Mouse (Mus musculus): Measurements from ENCODE around the gene Shroom3. TPM values are rescaled to one million over a fixed set of nuclear protein-coding genes. Genes with fewer than 3 reads are reported as not detected.

Gene Shroom3
- polyA plus RNA-seq, 1 experiment, result 4.4 TPM

- no peak for DNase-seq
- Histone ChIP-seq H3K4me1 (ENCODE audit: control insufficient read depth, insufficient read depth, low read length) (no peaks in the 10 kb centered on the region), H3K4me3 (replicated peaks; ENCODE audit: insufficient read depth, low read depth, low read length) (no peak overlapping the region), H3K27me3 (ENCODE audit: control insufficient read depth, insufficient read depth, low read length) (no peaks in the 10 kb centered on the region), H3K27ac (ENCODE audit: insufficient read depth, low read length) (no peak overlapping the region)
- 91% methylated on average over 2 of the region's 2 CpGs for WGBS
- TF ChIP-seq POLR2A (IDR thresholded peaks at IDR 0.05; ENCODE audit: borderline replicate concordance, insufficient read depth, low read length) (no peak), CTCF (IDR thresholded peaks at IDR 0.05; ENCODE audit: borderline replicate concordance, insufficient read depth, low read depth, low read length) (no peak)
Measured at GRCm38 (mm10) chr5:93002615-93003014, 319.4 kb downstream of the Shroom3 start.

- WGBS, result 24% methylated on average over 20 of the region's 20 CpGs
- H3K27me3 ChIP-seq (ENCODE audit: control insufficient read depth, insufficient read depth, low read length), result no peaks in the 10 kb centered on the region
- no peak overlapping the region for H3K27ac ChIP-seq (ENCODE audit: insufficient read depth, low read length)
- no peak for DNase-seq
- no peak overlapping the region for H3K4me3 ChIP-seq (replicated peaks; ENCODE audit: insufficient read depth, low read depth, low read length)
- TF ChIP-seq CTCF (IDR thresholded peaks at IDR 0.05; ENCODE audit: borderline replicate concordance, insufficient read depth, low read depth, low read length), result no peak
- no peak for TF ChIP-seq POLR2A (IDR thresholded peaks at IDR 0.05; ENCODE audit: borderline replicate concordance, insufficient read depth, low read length)
- no peaks in the 10 kb centered on the region for H3K4me1 ChIP-seq (ENCODE audit: control insufficient read depth, insufficient read depth, low read length)
Measured at GRCm38 (mm10) chr5:93005229-93005814, 322.1 kb downstream of the Shroom3 start.

- Histone ChIP-seq H3K27ac (ENCODE audit: insufficient read depth, low read length) (no peak overlapping the region), H3K27me3 (ENCODE audit: control insufficient read depth, insufficient read depth, low read length) (no peaks in the 10 kb centered on the region), H3K4me3 (replicated peaks; ENCODE audit: insufficient read depth, low read depth, low read length) (no peak overlapping the region), H3K4me1 (ENCODE audit: control insufficient read depth, insufficient read depth, low read length) (no peaks in the 10 kb centered on the region)
- 40% methylated on average over 14 of the region's 14 CpGs for WGBS
- no peak for TF ChIP-seq POLR2A (IDR thresholded peaks at IDR 0.05; ENCODE audit: borderline replicate concordance, insufficient read depth, low read length)
- no peak for TF ChIP-seq CTCF (IDR thresholded peaks at IDR 0.05; ENCODE audit: borderline replicate concordance, insufficient read depth, low read depth, low read length)
- no peak for DNase-seq
Measured at GRCm38 (mm10) chr5:93005815-93006341, 322.6 kb downstream of the Shroom3 start.

GRCm38 (mm10) chr5:93008256-93008655, 325.0 kb downstream of the Shroom3 start:
- no peaks in the 10 kb centered on the region for H3K4me1 ChIP-seq (ENCODE audit: control insufficient read depth, insufficient read depth, low read length)
- H3K27ac ChIP-seq (ENCODE audit: insufficient read depth, low read length), result no peak overlapping the region
- 94% methylated on average over 9 of the region's 9 CpGs for WGBS
- H3K4me3 ChIP-seq (replicated peaks; ENCODE audit: insufficient read depth, low read depth, low read length), result no peak overlapping the region
- TF ChIP-seq POLR2A (IDR thresholded peaks at IDR 0.05; ENCODE audit: borderline replicate concordance, insufficient read depth, low read length) (no peak), CTCF (IDR thresholded peaks at IDR 0.05; ENCODE audit: borderline replicate concordance, insufficient read depth, low read depth, low read length) (no peak)
- H3K27me3 ChIP-seq (ENCODE audit: control insufficient read depth, insufficient read depth, low read length), result no peaks in the 10 kb centered on the region
- no peak for DNase-seq

Other genes with a start within 250 kb of the Shroom3 start
- 33.0 and 36.9 TPM in 2 replicates for gene Nup54, start 248.2 kb upstream of the Shroom3 start, polyA plus RNA-seq (2012; rRNA removed)
- gene Scarb2, start 176.6 kb upstream of the Shroom3 start, polyA plus RNA-seq (2012; rRNA removed), result 67.3 and 72.1 TPM in 2 replicates
- gene Fam47e, start 128.4 kb upstream of the Shroom3 start, polyA plus RNA-seq (2012; rRNA removed), result 0.31 and 0.78 TPM in 2 replicates
- gene Stbd1, start 80.4 kb upstream of the Shroom3 start, polyA plus RNA-seq (2012; rRNA removed), result 0.87 and 0.95 TPM in 2 replicates
- gene Ccdc158, start 8.2 kb upstream of the Shroom3 start, polyA plus RNA-seq (2012; rRNA removed), result 0.13 and 0.16 TPM in 2 replicates

All from cerebellum, adult 2 months (tissue).